Comparison of ENCODE assay signal across 9 mouse cellular contexts in the genomic region with DNA sequence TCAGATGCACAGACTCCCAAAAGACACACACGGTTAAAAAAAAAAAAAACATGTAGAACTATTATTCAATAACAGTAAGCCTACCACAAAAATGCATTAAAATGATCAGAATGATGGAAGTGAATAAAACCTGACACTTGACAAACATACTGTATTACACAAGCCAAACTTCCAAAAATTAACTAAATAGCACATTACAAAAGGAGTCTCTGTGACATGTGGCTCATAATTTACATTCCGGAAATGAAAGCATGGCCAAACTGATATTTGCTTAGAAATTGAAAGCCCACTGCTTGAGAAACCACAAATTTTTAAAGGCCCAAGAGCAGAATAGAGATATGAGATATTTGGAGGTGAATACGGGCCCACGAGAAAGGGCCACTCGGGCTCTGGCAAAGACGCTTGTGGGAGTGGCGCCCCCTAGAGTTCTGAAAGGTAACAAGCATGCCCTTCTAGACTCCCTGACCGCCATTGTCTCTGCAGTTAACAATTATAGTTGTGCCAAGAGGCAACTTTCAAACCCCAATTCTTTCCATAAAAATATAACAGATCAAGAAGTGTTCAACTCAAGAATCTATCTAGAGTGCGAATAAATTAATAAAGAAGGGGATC.
DNase-seq lines count a peak whose midpoint lies in the region; ATAC-seq and TF ChIP-seq lines count a peak whose summit lies in the region.
"Had no signal": no experiment of that assay in that cellular context is flagged by ENCODE, and none has a peak within 500 bp of the region (broad histone marks: within the 10 kb centered on the region; RNA-seq: fewer than 3 reads in every experiment).

No protein-coding gene starts in this region.

- no peaks in the 10 kb centered on the region for H3K4me1 ChIP-seq in liver, adult 2 months (ENCODE audit: control insufficient read depth, insufficient read depth, low read length)
- H3K4me1 ChIP-seq in forebrain, embryonic 11.5 days (replicated peaks; ENCODE audit: control insufficient read depth, insufficient read depth, low read length): no peaks in the 10 kb centered on the region

- peaks cover 15% of the 10 kb centered on the region; the same call in 1 of the 2 replicates for H3K36me3 ChIP-seq in liver, adult 2 months (ENCODE audit: control insufficient read depth, insufficient read depth, low read length)
- H3K36me3 ChIP-seq in splenic B cell, adult 2 months (ENCODE audit: control insufficient read depth, insufficient read depth, low read length, poor library complexity, severe bottlenecking): no peaks in the 10 kb centered on the region
- H3K36me3 ChIP-seq in forebrain, embryonic 11.5 days (ENCODE audit: control insufficient read depth, insufficient read depth, low read length): no peaks in the 10 kb centered on the region

- DNase-seq in adrenal gland, postnatal 14 days: peak; percentile 25
- DNase-seq in adrenal gland, adult 2 months: no peak
- DNase-seq in liver, adult 2 months (ENCODE audit: extremely low read depth, low read depth, low spot score): no peak
- DNase-seq in liver: no peak
- DNase-seq in brain, embryonic 14.5 days (ENCODE audit: low read depth): no peak
- peak; percentile 5 for DNase-seq in splenic B cell, adult 2 months (ENCODE audit: low read depth, low spot score)
- no peak for DNase-seq in urinary bladder, adult 18-20 months (ENCODE audit: low spot score in 2 of 2)
- no peak for DNase-seq in forebrain, embryonic 11.5 days (ENCODE audit: low spot score)

- H3K4me3 ChIP-seq in liver, adult 2 months (ENCODE audit: insufficient read depth, low read depth, low read length): no peak overlapping the region
- no peak overlapping the region for H3K4me3 ChIP-seq in forebrain, embryonic 11.5 days (ENCODE audit: low read depth, low read length)

- no peak for ATAC-seq in forebrain, embryonic 11.5 days (replicated peaks; ENCODE audit: low FRiP score)
- ATAC-seq: forebrain, embryonic 16.5 days had no signal

- peak; percentile 70 for TF ChIP-seq CTCF in liver, adult 2 months (IDR thresholded peaks at IDR 0.05; ENCODE audit: low read depth, low read length)
- peak; percentile 42; the same call in 1 of the 2 replicates for TF ChIP-seq CTCF in brain, embryonic 14.5 days (IDR thresholded peaks at IDR 0.05; ENCODE audit: borderline replicate concordance, extremely low read depth, insufficient read depth, insufficient read length)

- H3K27me3 ChIP-seq in liver, adult 2 months (ENCODE audit: control insufficient read depth, insufficient read depth, low read length): no peaks in the 10 kb centered on the region
- H3K27me3 ChIP-seq in splenic B cell, adult 2 months (ENCODE audit: control insufficient read depth, insufficient read depth, low read length, poor library complexity, severe bottlenecking): no peaks in the 10 kb centered on the region
- H3K27me3 ChIP-seq in forebrain, embryonic 11.5 days (ENCODE audit: control insufficient read depth, insufficient read depth, low read length): no peaks in the 10 kb centered on the region

- no peak overlapping the region for H3K4me2 ChIP-seq in forebrain, embryonic 11.5 days (ENCODE audit: low read depth, low read length, severe bottlenecking)

- no peak for TF ChIP-seq POLR2A in liver, adult 2 months (IDR thresholded peaks at IDR 0.05; ENCODE audit: extremely low read depth, insufficient read depth, low read length)
- TF ChIP-seq POLR2A in brain, embryonic 14.5 days (IDR thresholded peaks at IDR 0.05; ENCODE audit: borderline replicate concordance, extremely low read depth, insufficient read depth, insufficient read length, poor library complexity, severe bottlenecking): no peak

- no peaks in the 10 kb centered on the region for H3K9me3 ChIP-seq in forebrain, embryonic 11.5 days (ENCODE audit: control insufficient read depth, low read length)

- H3K27ac ChIP-seq in liver, adult 2 months (replicated peaks; ENCODE audit: insufficient read depth, low read depth, low read length): no peak overlapping the region
- H3K27ac ChIP-seq in forebrain, embryonic 11.5 days (ENCODE audit: low read depth, low read length): no peak overlapping the region

- H3K9ac ChIP-seq in liver, adult 2 months (ENCODE audit: low read depth, low read length): no peak overlapping the region
- H3K9ac ChIP-seq in forebrain, embryonic 11.5 days (ENCODE audit: low read length): no peak overlapping the region

- WGBS in liver, adult 2 months: 69% methylated on average over 9 of the region's 9 CpGs
- 68% methylated on average over 9 of the region's 9 CpGs for WGBS in forebrain, embryonic 11.5 days

- H3K79me2 ChIP-seq in liver, adult 2 months (ENCODE audit: control insufficient read depth, insufficient read depth, low read length): peaks cover 27% of the 10 kb centered on the region; the same call in 1 of the 2 replicates

Comparison
In these comparisons a context has a peak if more than half of its experiments do, and no peak if none do; other contexts are left out.
1. DNase-seq: peak in adrenal gland, postnatal 14 days (single experiment) and splenic B cell, adult 2 months (single experiment); none in adrenal gland, adult 2 months (single experiment), liver, adult 2 months (single experiment), liver (single experiment), brain, embryonic 14.5 days (single experiment), urinary bladder, adult 18-20 months (0 of 2) and forebrain, embryonic 11.5 days (single experiment).